Mouse (Mus musculus): ENCODE data around the gene Glis2. TPM values are rescaled to one million over a fixed set of nuclear protein-coding genes. Genes with fewer than 3 reads are reported as not detected.

Gene Glis2
- total and polyA plus RNA-seq, 2 experiments from 2014 or later: 11.8 to 25.4 TPM

GRCm38 (mm10) chr16:4611676-4612075, 17.2 kb downstream of the Glis2 start:
- no peak overlapping the region for H3K9ac ChIP-seq (replicated peaks; ENCODE audit: low read depth, low read length)
- H3K9me3 ChIP-seq (replicated peaks; ENCODE audit: control insufficient read depth, low read length): no peaks in the 10 kb centered on the region
- H3K36me3 ChIP-seq (replicated peaks; ENCODE audit: control insufficient read depth, insufficient read depth, low read length): peaks cover 72% of the 10 kb centered on the region
- ATAC-seq (ENCODE audit: insufficient read depth, low read depth) (no peak), DNase-seq (ENCODE audit: low spot score) (no peak)
- no peak overlapping the region for H3K4me3 ChIP-seq (ENCODE audit: low read depth, low read length)
- TF ChIP-seq CTCF (IDR thresholded peaks at IDR 0.05; ENCODE audit: low read depth) (0 out of 2 replicates have a peak, but pooled peaks have one; percentile 0), EP300 (IDR thresholded peaks at IDR 0.05; ENCODE audit: low read depth) (no peak)
- H3K4me2 ChIP-seq (ENCODE audit: low read depth, low read length): no peak overlapping the region
- whole genome bisulfite sequencing: 88% methylated on average over 7 of the region's 7 CpGs
- peaks cover 11% of the 10 kb centered on the region for H3K4me1 ChIP-seq (ENCODE audit: control insufficient read depth, insufficient read depth)
- H3K27ac ChIP-seq (ENCODE audit: low read depth): no peak overlapping the region
- no peaks in the 10 kb centered on the region for H3K27me3 ChIP-seq (ENCODE audit: control insufficient read depth, insufficient read depth, low read length)

GRCm38 (mm10) chr16:4613736-4614135, 19.2 kb downstream of the Glis2 start:
- no peaks in the 10 kb centered on the region for H3K4me1 ChIP-seq (ENCODE audit: control insufficient read depth, insufficient read depth)
- H3K27me3 ChIP-seq (ENCODE audit: control insufficient read depth, insufficient read depth, low read length): no peaks in the 10 kb centered on the region
- H3K36me3 ChIP-seq (replicated peaks; ENCODE audit: control insufficient read depth, insufficient read depth, low read length): peaks cover 72% of the 10 kb centered on the region
- WGBS: 85% methylated on average over 9 of the region's 9 CpGs
- ATAC-seq (ENCODE audit: insufficient read depth, low read depth): 0 out of 2 replicates have a peak, but pooled peaks have one; percentile 30
- H3K27ac ChIP-seq (ENCODE audit: low read depth): no peak overlapping the region
- no peak overlapping the region for H3K4me2 ChIP-seq (ENCODE audit: low read depth, low read length)
- no peak overlapping the region for H3K9ac ChIP-seq (replicated peaks; ENCODE audit: low read depth, low read length)
- H3K4me3 ChIP-seq (ENCODE audit: low read depth, low read length): no peak overlapping the region
- no peaks in the 10 kb centered on the region for H3K9me3 ChIP-seq (replicated peaks; ENCODE audit: control insufficient read depth, low read length)
- DNase-seq (ENCODE audit: low spot score): no peak
- no peak for TF ChIP-seq EP300 (IDR thresholded peaks at IDR 0.05; ENCODE audit: low read depth)
- TF ChIP-seq CTCF (IDR thresholded peaks at IDR 0.05; ENCODE audit: low read depth): no peak

GRCm38 (mm10) chr16:4614639-4615038, 20.1 kb downstream of the Glis2 start:
- TF ChIP-seq CTCF (IDR thresholded peaks at IDR 0.05; ENCODE audit: low read depth) (no peak), EP300 (IDR thresholded peaks at IDR 0.05; ENCODE audit: low read depth) (no peak)
- Histone ChIP-seq H3K27me3 (ENCODE audit: control insufficient read depth, insufficient read depth, low read length) (no peaks in the 10 kb centered on the region), H3K9ac (replicated peaks; ENCODE audit: low read depth, low read length) (no peak overlapping the region; the same call in 1 of the 2 replicates), H3K36me3 (replicated peaks; ENCODE audit: control insufficient read depth, insufficient read depth, low read length) (peaks cover 67% of the 10 kb centered on the region), H3K4me3 (ENCODE audit: low read depth, low read length) (no peak overlapping the region), H3K4me2 (ENCODE audit: low read depth, low read length) (no peak overlapping the region), H3K27ac (ENCODE audit: low read depth) (no peak overlapping the region), H3K4me1 (ENCODE audit: control insufficient read depth, insufficient read depth) (0 out of 2 replicates have a peak, but pooled peaks cover under 1% of the 10 kb centered on the region), H3K9me3 (replicated peaks; ENCODE audit: control insufficient read depth, low read length) (no peaks in the 10 kb centered on the region)
- ATAC-seq (ENCODE audit: insufficient read depth, low read depth) (no peak), DNase-seq (ENCODE audit: low spot score) (no peak)
- WGBS: 84% methylated on average over 3 of the region's 3 CpGs

GRCm38 (mm10) chr16:4615297-4615696, 20.8 kb downstream of the Glis2 start:
- TF ChIP-seq EP300 (IDR thresholded peaks at IDR 0.05; ENCODE audit: low read depth) (no peak), CTCF (IDR thresholded peaks at IDR 0.05; ENCODE audit: low read depth) (no peak)

GRCm38 (mm10) chr16:4616829-4617228, 22.3 kb downstream of the Glis2 start:
- peaks cover 50% of the 10 kb centered on the region for H3K36me3 ChIP-seq (replicated peaks; ENCODE audit: control insufficient read depth, insufficient read depth, low read length)
- TF ChIP-seq EP300 (IDR thresholded peaks at IDR 0.05; ENCODE audit: low read depth): no peak
- TF ChIP-seq CTCF (IDR thresholded peaks at IDR 0.05; ENCODE audit: low read depth): no peak

More at GRCm38 (mm10) chr16:4615297-4615696, 20.8 kb downstream of the Glis2 start:
- Histone ChIP-seq H3K27ac (ENCODE audit: low read depth) (no peak overlapping the region), H3K4me1 (ENCODE audit: control insufficient read depth, insufficient read depth) (peaks cover 7% of the 10 kb centered on the region; the same call in 1 of the 2 replicates), H3K4me3 (ENCODE audit: low read depth, low read length) (no peak overlapping the region), H3K9me3 (replicated peaks; ENCODE audit: control insufficient read depth, low read length) (no peaks in the 10 kb centered on the region), H3K4me2 (ENCODE audit: low read depth, low read length) (no peak overlapping the region), H3K36me3 (replicated peaks; ENCODE audit: control insufficient read depth, insufficient read depth, low read length) (peaks cover 64% of the 10 kb centered on the region), H3K9ac (replicated peaks; ENCODE audit: low read depth, low read length) (no peak overlapping the region), H3K27me3 (ENCODE audit: control insufficient read depth, insufficient read depth, low read length) (no peaks in the 10 kb centered on the region)
- WGBS: 84% methylated on average over 1 of the region's 1 CpGs
- ATAC-seq (ENCODE audit: insufficient read depth, low read depth) (no peak), DNase-seq (ENCODE audit: low spot score) (no peak)

GRCm38 (mm10) chr16:4624074-4624473, 29.6 kb downstream of the Glis2 start:
- H3K4me3 ChIP-seq (ENCODE audit: low read depth, low read length): peak overlapping the region; percentile 88
- 18% methylated on average over 9 of the region's 9 CpGs for WGBS
- peak overlapping the region; percentile 92 for H3K9ac ChIP-seq (replicated peaks; ENCODE audit: low read depth, low read length)
- DNase-seq (ENCODE audit: low spot score) (no peak), ATAC-seq (ENCODE audit: insufficient read depth, low read depth) (no peak)
- H3K27ac ChIP-seq (ENCODE audit: low read depth): peak overlapping the region; percentile 89
- H3K4me1 ChIP-seq (ENCODE audit: control insufficient read depth, insufficient read depth): peaks cover 15% of the 10 kb centered on the region
- H3K9me3 ChIP-seq (replicated peaks; ENCODE audit: control insufficient read depth, low read length): no peaks in the 10 kb centered on the region
- no peak for TF ChIP-seq CTCF (IDR thresholded peaks at IDR 0.05; ENCODE audit: low read depth)
- no peak for TF ChIP-seq EP300 (IDR thresholded peaks at IDR 0.05; ENCODE audit: low read depth)
- peak overlapping the region; percentile 69 for H3K4me2 ChIP-seq (ENCODE audit: low read depth, low read length)
- H3K36me3 ChIP-seq (replicated peaks; ENCODE audit: control insufficient read depth, insufficient read depth, low read length): peaks cover 6% of the 10 kb centered on the region
- H3K27me3 ChIP-seq (ENCODE audit: control insufficient read depth, insufficient read depth, low read length): no peaks in the 10 kb centered on the region

More at GRCm38 (mm10) chr16:4616829-4617228, 22.3 kb downstream of the Glis2 start:
- DNase-seq (ENCODE audit: low spot score): no peak
- Histone ChIP-seq H3K9me3 (replicated peaks; ENCODE audit: control insufficient read depth, low read length) (no peaks in the 10 kb centered on the region), H3K4me3 (ENCODE audit: low read depth, low read length) (no peak overlapping the region), H3K9ac (replicated peaks; ENCODE audit: low read depth, low read length) (no peak overlapping the region), H3K4me2 (ENCODE audit: low read depth, low read length) (no peak overlapping the region), H3K27me3 (ENCODE audit: control insufficient read depth, insufficient read depth, low read length) (no peaks in the 10 kb centered on the region), H3K4me1 (ENCODE audit: control insufficient read depth, insufficient read depth) (peaks cover 7% of the 10 kb centered on the region; the same call in 1 of the 2 replicates), H3K27ac (ENCODE audit: low read depth) (no peak overlapping the region)
- WGBS: 78% methylated on average over 4 of the region's 4 CpGs
- ATAC-seq (ENCODE audit: insufficient read depth, low read depth): no peak

Measured in heart, postnatal 0 days (tissue).